Mouse (Mus musculus) heart, embryonic 11.5 days (tissue): Measurements from ENCODE around the gene Arid5b. TPM values are rescaled to one million over a fixed set of nuclear protein-coding genes. Genes with fewer than 3 reads are reported as not detected.

Experiments
- ATAC-seq: fragments of 200-750 bp; cut with Nextera tagmentation; replicated peaks from 2 replicates; pipeline ENCODE4 v1.8.0; 2017; ENCODE audit warnings: moderate library complexity; ENCODE audit not compliant: insufficient number of reproducible peaks, low FRiP score, low TSS enrichment
- H3K27ac ChIP-seq: fragments of 300-500 bp; sonication (generic); 2 replicates; pipeline ENCODE4 v1.5.1; 2014; ENCODE audit warnings: mild to moderate bottlenecking, low read depth, low read length
- H3K27me3 ChIP-seq: fragments of 300-500 bp; sonication (generic); 2 replicates; pipeline ENCODE4 v1.6.1; 2014; ENCODE audit warnings: mild to moderate bottlenecking, low read length, mixed read lengths; ENCODE audit not compliant: control insufficient read depth, insufficient read depth
- H3K36me3 ChIP-seq: fragments of 300-500 bp; sonication (generic); 2 replicates; pipeline ENCODE4 v1.6.1; 2014; ENCODE audit warnings: mild to moderate bottlenecking, low read length, moderate library complexity, mixed read lengths; ENCODE audit not compliant: control insufficient read depth, insufficient read depth
- H3K4me1 ChIP-seq: fragments of 300-500 bp; sonication (generic); 2 replicates; pipeline ENCODE4 v1.6.1; 2014; ENCODE audit warnings: low read length; ENCODE audit not compliant: control insufficient read depth, insufficient read depth
- H3K4me2 ChIP-seq: fragments of 300-500 bp; sonication (generic); 2 replicates; pipeline ENCODE4 v1.6.1; 2014; ENCODE audit warnings: mild to moderate bottlenecking, moderate library complexity
- H3K4me3 ChIP-seq: fragments of 300-500 bp; sonication (generic); 2 replicates; pipeline ENCODE4 v1.5.1; 2014; ENCODE audit warnings: low read depth, low read length
- H3K9ac ChIP-seq: fragments of 300-500 bp; sonication (generic); 2 replicates; pipeline ENCODE4 v1.6.1; 2014; ENCODE audit warnings: mild to moderate bottlenecking, low read depth, low read length, moderate library complexity
- H3K9me3 ChIP-seq: fragments of 300-500 bp; sonication (generic); replicated peaks from 2 replicates; pipeline ENCODE4 v1.6.1; 2016; ENCODE audit warnings: low read length; ENCODE audit not compliant: control insufficient read depth
- WGBS: fragments of 180-500 bp; shearing (Covaris S2); extraction: QIAGEN DNeasy Blood & Tissue Kit; methylation state at CpG from one replicate; pipeline ENCODE4 v1.1.7; 2014; ENCODE audit not compliant: insufficient replicate concordance; 5-methylcytosine and 5-hydroxymethylcytosine counted together
- polyA plus RNA-seq: library from polyadenylated mRNA; unstranded; fragments of >200 nt; fragmentation: Nextera tagmentation; extraction: Ambion mirVana; gene quantifications from 2 replicates; pipeline ENCODE4 v1.2.1, GENCODE M21; 2014

Gene Arid5b
- polyA plus RNA-seq, 1 experiment from 2014 or later = 21.1 TPM

DNA sequence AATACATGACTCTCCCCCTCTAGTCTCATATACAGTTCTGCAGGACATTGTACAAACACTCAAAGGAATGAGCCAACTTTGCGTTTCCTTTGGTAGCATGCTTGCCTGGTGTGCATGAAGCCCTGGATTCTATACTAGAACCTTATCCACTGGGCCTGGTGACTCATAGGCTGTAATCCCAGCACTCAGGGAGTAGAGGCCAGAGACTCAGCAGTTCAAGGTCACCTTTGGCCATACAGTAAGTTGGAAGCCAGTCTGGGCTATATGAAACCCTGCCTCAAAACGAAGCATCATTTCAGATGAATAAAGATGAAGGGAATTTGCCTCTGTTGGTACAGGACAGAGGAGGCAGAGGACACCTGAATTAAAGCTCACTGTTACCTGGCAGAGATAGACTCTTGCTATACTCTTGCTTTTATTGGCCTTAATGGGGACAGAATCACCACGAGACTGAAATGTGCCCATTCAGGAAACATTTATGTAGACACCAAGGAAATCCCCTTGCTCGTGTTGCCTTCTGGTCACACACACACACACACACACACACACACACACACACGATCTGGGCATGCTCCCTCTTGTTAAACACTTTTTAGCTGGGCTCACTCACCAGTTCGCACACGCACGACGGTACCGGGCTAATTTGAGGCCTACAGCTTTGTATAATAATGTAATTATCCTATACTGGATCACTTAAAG is 21.0 kb downstream of the Arid5b start:
- H3K27me3 ChIP-seq = no peaks in the 10 kb centered on the region
- H3K9ac ChIP-seq = no peak overlapping the region
- H3K36me3 ChIP-seq = no peaks in the 10 kb centered on the region
- 84% methylated on average over 10 of the region's 10 CpGs for WGBS
- no peak overlapping the region for H3K4me2 ChIP-seq
- H3K9me3 ChIP-seq = no peaks in the 10 kb centered on the region
- no peak for ATAC-seq
- H3K4me3 ChIP-seq = no peak overlapping the region
- 0 out of 2 replicates have a peak, but pooled peaks cover 4% of the 10 kb centered on the region for H3K4me1 ChIP-seq
- H3K27ac ChIP-seq = no peak overlapping the region

GRCm38 (mm10) chr10:68256134-68256533 is 22.4 kb downstream of the Arid5b start:
- 80% methylated on average over 3 of the region's 3 CpGs for WGBS
- H3K36me3 ChIP-seq = no peaks in the 10 kb centered on the region
- H3K4me1 ChIP-seq = 0 out of 2 replicates have a peak, but pooled peaks cover 4% of the 10 kb centered on the region
- no peaks in the 10 kb centered on the region for H3K27me3 ChIP-seq
- H3K4me3 ChIP-seq = no peak overlapping the region
- H3K27ac ChIP-seq = no peak overlapping the region
- no peak for ATAC-seq
- no peak overlapping the region for H3K4me2 ChIP-seq
- H3K9me3 ChIP-seq = no peaks in the 10 kb centered on the region
- H3K9ac ChIP-seq = no peak overlapping the region

DNA sequence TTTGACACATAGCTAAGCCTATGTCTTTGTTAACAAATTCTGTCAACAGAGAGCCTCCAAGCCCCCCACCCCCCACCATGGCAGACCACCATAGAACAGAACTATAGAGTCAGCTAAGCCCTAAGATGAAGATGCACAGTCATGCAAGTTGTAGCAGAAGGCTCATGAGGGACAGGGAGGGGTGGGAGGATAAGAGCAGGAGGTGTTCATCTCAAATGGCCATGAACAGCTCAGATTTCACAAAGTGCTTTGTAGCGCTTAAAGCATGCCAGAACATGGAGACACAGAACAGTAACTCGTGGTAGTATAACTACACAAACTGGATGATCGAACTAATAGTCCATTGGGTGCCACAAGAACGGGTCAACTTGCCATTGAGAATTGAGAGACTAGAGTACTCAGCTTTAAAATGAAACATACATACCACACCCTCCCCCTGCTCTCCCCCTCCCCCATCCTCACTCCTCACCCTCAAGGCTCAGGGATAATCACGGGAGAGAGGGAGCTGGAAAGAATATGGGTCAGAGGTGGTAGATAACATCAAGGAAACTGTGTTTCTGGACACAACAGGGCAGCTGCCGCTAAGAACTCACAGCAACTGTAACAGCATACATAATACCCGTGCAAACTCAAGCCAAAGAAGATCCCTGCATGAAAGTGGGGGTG is 25.0 kb downstream of the Arid5b start:
- ATAC-seq = 0 out of 2 replicates have a peak, but pooled peaks have one; percentile 7
- WGBS = 61% methylated on average over 7 of the region's 7 CpGs
- no peaks in the 10 kb centered on the region for H3K36me3 ChIP-seq
- no peaks in the 10 kb centered on the region for H3K9me3 ChIP-seq
- H3K27ac ChIP-seq = no peak overlapping the region
- H3K4me2 ChIP-seq = no peak overlapping the region
- no peaks in the 10 kb centered on the region for H3K27me3 ChIP-seq
- H3K4me1 ChIP-seq = peaks cover 7% of the 10 kb centered on the region; the same call in 1 of the 2 replicates
- no peak overlapping the region for H3K9ac ChIP-seq
- H3K4me3 ChIP-seq = no peak overlapping the region

DNA sequence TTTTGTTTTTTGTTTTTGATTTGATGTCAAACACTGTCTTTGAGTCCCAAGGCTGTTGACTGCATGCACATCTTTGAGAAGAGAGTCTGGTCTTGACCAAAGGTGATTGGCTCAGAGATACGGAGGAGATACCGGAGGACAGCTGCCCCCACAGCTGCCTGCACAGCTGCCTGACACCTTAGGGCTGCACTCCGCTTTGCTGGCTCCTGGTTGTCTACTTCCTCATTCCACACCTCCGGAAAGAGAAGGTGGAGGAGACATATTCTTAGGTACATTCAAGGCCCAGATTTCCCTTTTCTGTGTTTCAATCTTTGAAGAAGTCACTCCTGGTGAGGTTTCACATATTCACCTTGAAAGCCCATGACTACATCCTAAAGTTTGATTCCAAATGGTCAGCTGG is 25.9 kb downstream of the Arid5b start:
- 84% methylated on average over 4 of the region's 4 CpGs for WGBS

DNA sequence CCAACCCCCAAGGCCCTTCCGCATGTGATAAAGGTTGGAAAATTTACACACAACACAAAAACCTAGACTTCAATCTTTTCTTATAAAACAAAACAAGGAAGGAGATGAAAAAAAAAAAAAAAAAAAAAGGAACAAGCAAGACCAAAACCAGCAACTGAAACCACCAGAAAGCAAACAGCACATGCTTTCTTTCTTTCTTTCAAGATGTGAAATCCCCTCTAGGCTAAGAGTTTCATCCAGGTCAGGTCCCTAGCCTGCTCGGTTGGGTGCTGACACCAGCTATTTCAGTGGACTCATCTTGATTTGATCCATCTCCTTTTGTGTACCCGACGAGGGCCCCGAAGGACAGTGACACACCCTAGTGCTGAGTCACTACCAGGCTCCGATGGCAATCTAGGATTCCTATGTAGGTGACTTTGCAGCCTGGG is 29.2 kb downstream of the Arid5b start:
- no peaks in the 10 kb centered on the region for H3K36me3 ChIP-seq
- no peaks in the 10 kb centered on the region for H3K27me3 ChIP-seq
- H3K4me2 ChIP-seq = no peak overlapping the region
- H3K4me3 ChIP-seq = no peak overlapping the region
- no peaks in the 10 kb centered on the region for H3K9me3 ChIP-seq
- H3K27ac ChIP-seq = no peak overlapping the region; the same call in 1 of the 2 replicates
- ATAC-seq = no peak
- no peak overlapping the region for H3K9ac ChIP-seq
- peaks cover 10% of the 10 kb centered on the region; the same call in 1 of the 2 replicates for H3K4me1 ChIP-seq
- WGBS = 44% methylated on average over 6 of the region's 6 CpGs

More for the DNA sequence above, 25.9 kb downstream of the Arid5b start:
- no peaks in the 10 kb centered on the region for H3K9me3 ChIP-seq
- H3K27ac ChIP-seq = no peak overlapping the region
- no peak overlapping the region for H3K4me2 ChIP-seq
- H3K4me3 ChIP-seq = no peak overlapping the region
- ATAC-seq = no peak
- no peaks in the 10 kb centered on the region for H3K36me3 ChIP-seq
- H3K9ac ChIP-seq = no peak overlapping the region
- H3K4me1 ChIP-seq = peaks cover 10% of the 10 kb centered on the region; the same call in 1 of the 2 replicates
- H3K27me3 ChIP-seq = no peaks in the 10 kb centered on the region

DNA sequence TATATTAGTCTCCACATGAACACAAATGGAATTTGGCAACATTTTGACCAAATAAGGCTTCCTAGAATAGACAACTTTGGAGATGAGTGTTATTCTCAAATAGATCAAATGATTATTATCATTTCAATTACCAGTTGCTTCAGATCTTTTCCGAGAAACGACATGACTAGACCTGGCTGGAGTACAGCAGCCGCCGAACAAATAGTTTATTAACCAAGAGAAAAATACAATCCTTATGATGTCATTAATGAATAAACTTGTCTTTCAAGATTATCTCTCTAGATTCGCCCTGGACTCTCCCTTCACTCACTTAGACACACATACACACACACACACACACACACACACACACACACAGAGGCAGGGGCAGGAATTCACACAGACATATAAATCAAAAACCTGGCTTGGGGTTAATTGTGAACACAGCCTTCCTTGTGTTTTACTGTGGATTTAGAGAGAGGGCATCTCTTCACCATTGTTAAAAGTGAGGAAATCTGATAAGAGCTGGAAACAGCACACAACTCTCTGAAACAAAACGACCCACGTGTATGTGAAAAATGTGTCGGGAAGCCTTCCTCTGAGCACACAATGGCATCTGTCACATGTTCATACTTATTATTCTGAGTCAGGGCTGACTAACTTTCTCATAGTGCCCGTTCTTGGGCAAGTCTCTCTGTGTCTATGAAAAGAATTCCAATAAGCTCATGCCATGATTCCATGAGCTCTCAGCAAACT is 30.1 kb downstream of the Arid5b start:
- 61% methylated on average over 9 of the region's 9 CpGs for WGBS
- Histone ChIP-seq H3K27ac (0 out of 2 replicates have a peak overlapping the region, but pooled peaks have one; percentile 22), H3K4me2 (no peak overlapping the region), H3K9me3 (no peaks in the 10 kb centered on the region), H3K4me1 (peaks cover 6% of the 10 kb centered on the region; the same call in 1 of the 2 replicates), H3K27me3 (no peaks in the 10 kb centered on the region), H3K4me3 (no peak overlapping the region), H3K9ac (no peak overlapping the region), H3K36me3 (no peaks in the 10 kb centered on the region)
- no peak for ATAC-seq

- Histone ChIP-seq H3K9ac (no peak overlapping the region), H3K27ac (no peak overlapping the region), H3K36me3 (peaks cover 4% of the 10 kb centered on the region), H3K4me1 (peaks cover 6% of the 10 kb centered on the region; the same call in 1 of the 2 replicates), H3K9me3 (no peaks in the 10 kb centered on the region), H3K4me3 (no peak overlapping the region), H3K27me3 (no peaks in the 10 kb centered on the region), H3K4me2 (no peak overlapping the region)
- no peak for ATAC-seq
- WGBS = 82% methylated on average over 4 of the region's 4 CpGs
Observed at GRCm38 (mm10) chr10:68247490-68248280, 30.9 kb downstream of the Arid5b start.
